Comparison of ENCODE assay signal across 23 mouse cellular contexts in the genomic region with DNA sequence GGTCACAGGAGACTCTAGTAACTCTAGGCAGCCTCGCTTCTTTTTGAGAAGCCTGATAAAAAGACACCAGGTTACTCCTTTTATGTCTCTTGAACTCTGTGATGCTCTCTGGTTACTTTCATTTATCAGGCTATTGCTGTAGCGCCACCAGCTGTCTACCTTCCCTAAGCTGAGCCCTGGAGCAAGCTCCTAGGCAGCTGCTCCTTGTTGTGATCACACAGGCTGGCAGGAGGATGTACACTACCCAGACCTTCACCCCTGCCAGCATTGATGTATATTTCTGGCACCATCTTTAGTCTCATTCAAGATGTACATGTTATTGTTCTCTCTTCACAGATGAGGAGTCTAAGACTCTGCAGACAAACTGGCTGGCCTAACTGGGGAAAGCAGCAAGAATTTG. TPM values are rescaled to one million over a fixed set of nuclear protein-coding genes. Genes with fewer than 3 reads are reported as not detected.
DNase-seq lines count a peak whose midpoint lies in the region; ATAC-seq and TF ChIP-seq lines count a peak whose summit lies in the region.
"Had no signal": no experiment of that assay in that cellular context is flagged by ENCODE, and none has a peak within 500 bp of the region (broad histone marks: within the 10 kb centered on the region; RNA-seq: fewer than 3 reads in every experiment).

No protein-coding gene starts in this region.

- TF ChIP-seq POLR2A in myocyte (IDR thresholded peaks at IDR 0.05; ENCODE audit: insufficient read length, low read depth): no peak

- no peaks in the 10 kb centered on the region for H3K4me1 ChIP-seq in embryonic facial prominence, embryonic 14.5 days (ENCODE audit: control insufficient read depth, insufficient read depth, low read length)
- H3K4me1 ChIP-seq in embryonic facial prominence, embryonic 10.5 days: no peaks in the 10 kb centered on the region
- no peaks in the 10 kb centered on the region for H3K4me1 ChIP-seq in forebrain, embryonic 12.5 days
- H3K4me1 ChIP-seq: embryonic facial prominence, embryonic 13.5 days; hindbrain, embryonic 12.5 days had no signal

- H3K79me2 ChIP-seq in myocyte (ENCODE audit: control insufficient read depth, insufficient read depth): no peaks in the 10 kb centered on the region

- 61% methylated on average over 2 of the region's 2 CpGs for WGBS in embryonic facial prominence, embryonic 14.5 days
- 67% methylated on average over 2 of the region's 2 CpGs for WGBS in embryonic facial prominence, embryonic 10.5 days
- WGBS in forebrain, embryonic 12.5 days: 56% methylated on average over 2 of the region's 2 CpGs

- no peaks in the 10 kb centered on the region for H3K27me3 ChIP-seq in embryonic facial prominence, embryonic 14.5 days (replicated peaks; ENCODE audit: control insufficient read depth, insufficient read depth, low read length)
- H3K27me3 ChIP-seq in embryonic facial prominence, embryonic 10.5 days (replicated peaks; ENCODE audit: low read depth, poor library complexity, severe bottlenecking): no peaks in the 10 kb centered on the region
- H3K27me3 ChIP-seq in myocyte (ENCODE audit: control insufficient read depth, insufficient read depth, insufficient read length): no peaks in the 10 kb centered on the region
- no peaks in the 10 kb centered on the region for H3K27me3 ChIP-seq in forebrain, embryonic 12.5 days
- H3K27me3 ChIP-seq: embryonic facial prominence, embryonic 13.5 days; hindbrain, embryonic 12.5 days had no signal

- no peak overlapping the region for H3K27ac ChIP-seq in embryonic facial prominence, embryonic 14.5 days (replicated peaks; ENCODE audit: low read depth, low read length)
- H3K27ac ChIP-seq in embryonic facial prominence, embryonic 10.5 days (replicated peaks): no peak overlapping the region
- no peak overlapping the region for H3K27ac ChIP-seq in forebrain, embryonic 12.5 days
- H3K27ac ChIP-seq: embryonic facial prominence, embryonic 13.5 days; gastrocnemius, adult 2 months; heart, embryonic 10.5 days; hindbrain, embryonic 12.5 days had no signal

- no peak overlapping the region for H3K9ac ChIP-seq in embryonic facial prominence, embryonic 14.5 days (ENCODE audit: low read depth, low read length)
- no peak overlapping the region for H3K9ac ChIP-seq in forebrain, embryonic 12.5 days
- H3K9ac ChIP-seq: embryonic facial prominence, embryonic 13.5 days; hindbrain, embryonic 12.5 days had no signal

- no peak for ATAC-seq in embryonic facial prominence, embryonic 14.5 days (ENCODE audit: low read depth)
- no peak for ATAC-seq in forebrain, embryonic 12.5 days (ENCODE audit: low FRiP score)
- ATAC-seq: CD4-positive, CD25-positive, alpha-beta regulatory T cell, adult 4 months; forebrain, embryonic 14.5 days; hindbrain, embryonic 16.5 days had no signal

- H3ac ChIP-seq in myocyte (ENCODE audit: control insufficient read depth, insufficient read length): no peak overlapping the region

- no peak overlapping the region for H3K4me3 ChIP-seq in embryonic facial prominence, embryonic 14.5 days (ENCODE audit: low read depth, low read length)
- H3K4me3 ChIP-seq in embryonic facial prominence, embryonic 10.5 days: no peak overlapping the region
- H3K4me3 ChIP-seq in myocyte: no peak overlapping the region
- H3K4me3 ChIP-seq in forebrain, embryonic 12.5 days (replicated peaks): no peak overlapping the region
- H3K4me3 ChIP-seq: embryonic facial prominence, embryonic 13.5 days; gastrocnemius, adult 2 months; heart, embryonic 10.5 days; hindbrain, embryonic 12.5 days had no signal

- H3K9me3 ChIP-seq in embryonic facial prominence, embryonic 14.5 days (ENCODE audit: control insufficient read depth, low read length): no peaks in the 10 kb centered on the region
- H3K9me3 ChIP-seq in embryonic facial prominence, embryonic 10.5 days: no peaks in the 10 kb centered on the region
- H3K9me3 ChIP-seq in forebrain, embryonic 12.5 days: no peaks in the 10 kb centered on the region
- H3K9me3 ChIP-seq: embryonic facial prominence, embryonic 13.5 days; heart, embryonic 10.5 days; hindbrain, embryonic 12.5 days had no signal

- H3K4me2 ChIP-seq in embryonic facial prominence, embryonic 14.5 days (ENCODE audit: low read depth, low read length): no peak overlapping the region
- H3K4me2 ChIP-seq in myocyte (ENCODE audit: low read depth): no peak overlapping the region
- H3K4me2 ChIP-seq in forebrain, embryonic 12.5 days: no peak overlapping the region
- H3K4me2 ChIP-seq: embryonic facial prominence, embryonic 13.5 days; hindbrain, embryonic 12.5 days had no signal

- DNase-seq in embryonic facial prominence, embryonic 14.5 days (ENCODE audit: low spot score): peak; percentile 13
- DNase-seq in embryonic facial prominence, embryonic 10.5 days (ENCODE audit: low spot score): no peak
- DNase-seq in thymus, postnatal 25 days: peak; percentile 13
- DNase-seq in thymus, postnatal 10 days (ENCODE audit: low spot score in 2 of 2): no peak
- no peak for DNase-seq in adipocyte (ENCODE audit: low spot score)
- DNase-seq: adrenal gland, adult 8-10 months; adrenal gland, postnatal 36 days; B cell, adult 2 months; cerebellum, adult 11 months; cerebellum, adult 8-10 months; cerebellum, postnatal 25 days; gastrocnemius, adult 2 months; gastrocnemius, postnatal 25 days; heart, postnatal 10 days; heart, postnatal 4 days had no signal

- H3K36me3 ChIP-seq in embryonic facial prominence, embryonic 14.5 days (ENCODE audit: control insufficient read depth, insufficient read depth, low read length): no peaks in the 10 kb centered on the region
- H3K36me3 ChIP-seq in embryonic facial prominence, embryonic 10.5 days (replicated peaks): no peaks in the 10 kb centered on the region
- H3K36me3 ChIP-seq in myocyte (ENCODE audit: control insufficient read depth, insufficient read depth): no peaks in the 10 kb centered on the region
- no peaks in the 10 kb centered on the region for H3K36me3 ChIP-seq in forebrain, embryonic 12.5 days (replicated peaks)
- H3K36me3 ChIP-seq: embryonic facial prominence, embryonic 13.5 days; heart, embryonic 10.5 days; hindbrain, embryonic 12.5 days had no signal

TF ChIP-seq in myocyte, 11 proteins besides CTCF, POLR2A, EP300 and RAD21:
- no peak for TF ChIP-seq MAX (IDR thresholded peaks at IDR 0.05; ENCODE audit: low read depth)
- peak in 2 of 3 experiments; percentile 34 to 54 for TF ChIP-seq MYOG (IDR thresholded peaks at IDR 0.05; ENCODE audit: control insufficient read depth in 1 of 3, insufficient read depth in 1 of 3, insufficient read length in 2 of 3, low read depth in 2 of 3)
- peak; percentile 9 to 56 (median 25) for TF ChIP-seq MYOD1 (IDR thresholded peaks at IDR 0.05; ENCODE audit: control insufficient read depth in 1 of 3, insufficient read length in 2 of 3, low read depth in 2 of 3)

RNA-seq across cellular contexts. Expression of gene Thnsl1, which starts 24.8 kb away (rescaled TPM):
- 7.4 and 8.0 TPM in 2 replicates for polyA plus RNA-seq in embryonic facial prominence, embryonic 14.5 days (2014; fragmentation: Nextera tagmentation; extraction: Ambion mirVana)
- 10.0 and 10.3 TPM in 2 replicates for polyA plus RNA-seq in embryonic facial prominence, embryonic 10.5 days (2016; fragmentation: Nextera tagmentation; extraction: Ambion mirVana)
- 3.6 TPM for polyA plus RNA-seq in myocyte (2012; fragmentation: generic; extraction: Trizol)
- polyA plus RNA-seq in forebrain, embryonic 12.5 days (2016; fragmentation: Nextera tagmentation; extraction: Ambion mirVana): 20.3 and 22.2 TPM in 2 replicates

RNA-seq across cellular contexts. Expression of gene Enkur, which starts 25.1 kb away (rescaled TPM):
- polyA plus RNA-seq in embryonic facial prominence, embryonic 14.5 days (2014; fragmentation: Nextera tagmentation; extraction: Ambion mirVana): 1.9 and 3.3 TPM in 2 replicates
- polyA plus RNA-seq in embryonic facial prominence, embryonic 10.5 days (2016; fragmentation: Nextera tagmentation; extraction: Ambion mirVana): 0.16 and 0.62 TPM in 2 replicates
- 1.0 TPM for polyA plus RNA-seq in myocyte (2012; fragmentation: generic; extraction: Trizol)
- polyA plus RNA-seq in forebrain, embryonic 12.5 days (2016; fragmentation: Nextera tagmentation; extraction: Ambion mirVana): 1.3 and 2.3 TPM in 2 replicates

Comparison
In these comparisons a context has a peak if more than half of its experiments do, and no peak if none do; other contexts are left out.
1. DNase-seq: peak in embryonic facial prominence, embryonic 14.5 days (single experiment) and thymus, postnatal 25 days (single experiment); none in embryonic facial prominence, embryonic 10.5 days (single experiment), thymus, postnatal 10 days (0 of 2) and adipocyte (single experiment).